Comparison of ENCODE assay signal across 8 mouse cellular contexts in the genomic region with DNA sequence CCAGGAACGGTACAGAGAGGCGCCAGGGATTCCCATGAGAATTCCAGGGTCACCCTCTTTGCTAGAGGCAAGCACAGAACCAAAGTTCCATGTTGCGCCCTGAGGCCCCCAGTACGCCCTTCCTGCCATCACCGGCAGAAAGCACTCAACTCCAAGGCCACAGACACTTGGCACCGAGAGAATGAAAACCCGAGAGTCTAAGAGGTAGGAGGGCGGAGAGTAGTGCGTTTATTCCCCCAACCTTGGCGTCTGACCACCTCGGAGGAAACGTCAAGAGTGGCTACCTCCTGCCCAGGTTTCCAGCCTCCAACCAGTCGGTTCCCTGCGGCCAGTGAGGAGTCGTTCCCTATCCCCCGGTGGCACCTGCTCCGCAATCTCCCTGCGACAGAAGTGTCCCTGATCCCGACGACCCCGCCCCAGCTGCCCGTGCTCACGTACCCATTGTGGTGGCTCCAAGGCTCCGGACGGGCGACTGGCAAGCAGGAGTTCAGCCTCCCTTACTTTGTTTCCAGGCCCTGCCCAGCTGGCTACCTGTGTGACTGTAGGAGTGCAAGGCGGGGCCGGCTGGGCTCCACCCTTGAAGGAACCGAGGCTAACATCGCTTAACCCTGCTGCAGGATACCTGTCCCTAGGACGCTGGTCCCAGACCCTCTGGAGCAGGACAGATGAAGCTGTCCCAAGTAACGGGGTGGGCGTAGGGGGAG. TPM values are rescaled to one million over a fixed set of nuclear protein-coding genes. Genes with fewer than 3 reads are reported as not detected.
DNase-seq lines count a peak whose midpoint lies in the region; ATAC-seq lines count a peak whose summit lies in the region.

Gene Slc15a1 (minus strand): TSS at position 472 of the 704 bp plus-strand sequence.

- peaks cover 5% of the 10 kb centered on the region; the same call in 1 of the 2 replicates for H3K27me3 ChIP-seq in intestine, embryonic 15.5 days (replicated peaks)

- H3K4me3 ChIP-seq in intestine, embryonic 15.5 days (replicated peaks): peak within 1 kb of the TSS; percentile 25

- no peaks in the 10 kb centered on the region for H3K9me3 ChIP-seq in intestine, embryonic 15.5 days

- DNase-seq in urinary bladder, adult 18-20 months (ENCODE audit: low spot score in 2 of 2): peak; percentile 9 to 11
- DNase-seq in urinary bladder, postnatal 4 days (ENCODE audit: low spot score in 2 of 2): no peak
- DNase-seq in lung, postnatal 14 days: peak; percentile 10
- peak; percentile 9 for DNase-seq in testis, postnatal 14 days (ENCODE audit: low spot score)
- no peak for DNase-seq in right cerebral cortex, postnatal 10 days (ENCODE audit: low spot score in 2 of 2)
- no peak for DNase-seq in natural killer cell, adult 2 months (ENCODE audit: low spot score in 2 of 2)
- no peak for DNase-seq in heart, adult 9 months (ENCODE audit: low spot score in 2 of 2)

- H3K4me1 ChIP-seq in intestine, embryonic 15.5 days (replicated peaks): peaks cover 20% of the 10 kb centered on the region

- H3K9ac ChIP-seq in intestine, embryonic 15.5 days: 0 out of 2 replicates have a peak within 1 kb of the TSS, but pooled peaks have one; percentile 1

- peak; percentile 61 for ATAC-seq in intestine, embryonic 15.5 days

- H3K36me3 ChIP-seq in intestine, embryonic 15.5 days: no peaks in the 10 kb centered on the region

- WGBS in intestine, embryonic 15.5 days: 19% methylated on average over 33 of the region's 33 CpGs

- H3K4me2 ChIP-seq in intestine, embryonic 15.5 days (replicated peaks): peak within 1 kb of the TSS; percentile 63

- no peak within 1 kb of the TSS for H3K27ac ChIP-seq in intestine, embryonic 15.5 days

RNA-seq across cellular contexts. Expression of gene Slc15a1, which starts in this region (rescaled TPM):
- 6.0 and 6.6 TPM in 2 replicates for polyA plus RNA-seq in intestine, embryonic 15.5 days (2015; fragmentation: Nextera tagmentation; extraction: Ambion mirVana)

Comparison
In these comparisons a context has a peak if more than half of its experiments do, and no peak if none do; other contexts are left out.
1. DNase-seq: peak in urinary bladder, adult 18-20 months (2 of 2), lung, postnatal 14 days (single experiment) and testis, postnatal 14 days (single experiment); none in urinary bladder, postnatal 4 days (0 of 2), right cerebral cortex, postnatal 10 days (0 of 2), natural killer cell, adult 2 months (0 of 2) and heart, adult 9 months (0 of 2).